In the genomic region with DNA sequence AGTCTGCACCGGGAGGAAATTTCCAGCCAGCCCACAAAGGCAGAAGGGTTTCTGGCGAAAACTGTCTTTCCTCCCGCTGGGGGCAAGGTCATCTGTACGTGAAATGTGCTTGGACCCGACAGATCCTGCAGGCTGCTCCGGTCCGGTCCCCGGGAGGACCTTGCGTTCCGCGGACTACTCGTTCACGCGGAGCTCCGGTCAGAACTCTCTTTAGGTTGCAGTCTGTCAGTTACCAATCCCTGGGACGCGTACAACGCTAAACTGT, we compare ENCODE assay signal across 8 mouse cellular contexts. TPM values are rescaled to one million over a fixed set of nuclear protein-coding genes. Genes with fewer than 3 reads are reported as not detected.
A peak's percentile ranks its signal among the peaks of the same experiment; 100 is the strongest.
DNase-seq lines count a peak whose midpoint lies in the region; ATAC-seq and TF ChIP-seq lines count a peak whose summit lies in the region.

No protein-coding gene starts in this region.

- no peak for TF ChIP-seq EP300 in heart, postnatal 0 days (IDR thresholded peaks at IDR 0.05; ENCODE audit: low read depth)

- no peaks in the 10 kb centered on the region for H3K9me3 ChIP-seq in heart, embryonic 12.5 days (replicated peaks)
- no peaks in the 10 kb centered on the region for H3K9me3 ChIP-seq in ES-E14 (ENCODE audit: control insufficient read depth, insufficient read depth, low read depth, low read length)
- no peaks in the 10 kb centered on the region for H3K9me3 ChIP-seq in heart, postnatal 0 days (replicated peaks; ENCODE audit: control insufficient read depth, low read length)
- no peaks in the 10 kb centered on the region for H3K9me3 ChIP-seq in liver, embryonic 16.5 days (replicated peaks; ENCODE audit: control insufficient read depth, low read length)

- H3K27ac ChIP-seq in heart, embryonic 12.5 days (ENCODE audit: poor library complexity, severe bottlenecking) = peak overlapping the region; percentile 99
- H3K27ac ChIP-seq in ES-E14 (ENCODE audit: insufficient read depth, low read depth, low read length, poor library complexity, severe bottlenecking) = no peak overlapping the region
- H3K27ac ChIP-seq in heart, postnatal 0 days (ENCODE audit: low read depth) = peak overlapping the region; percentile 98
- peak overlapping the region; percentile 90 for H3K27ac ChIP-seq in liver, embryonic 16.5 days (ENCODE audit: low read length)

- peak overlapping the region; percentile 88 for H3K4me2 ChIP-seq in heart, embryonic 12.5 days
- peak overlapping the region; percentile 96 for H3K4me2 ChIP-seq in heart, postnatal 0 days (ENCODE audit: low read depth, low read length)
- H3K4me2 ChIP-seq in liver, embryonic 16.5 days (ENCODE audit: low read depth, low read length) = peak overlapping the region; percentile 100

- no peak for DNase-seq in heart, adult 8-10 months (ENCODE audit: low spot score)
- no peak for DNase-seq in ES-E14 (ENCODE audit: low read depth, low spot score)
- DNase-seq in heart, postnatal 0 days (ENCODE audit: low spot score) = no peak
- DNase-seq in Muller cell, postnatal 12 days (ENCODE audit: inconsistent ontology term) = no peak
- no peak for DNase-seq in cerebellum, adult 11-12 months

- TF ChIP-seq CTCF in heart, postnatal 0 days (IDR thresholded peaks at IDR 0.05; ENCODE audit: low read depth) = no peak

- peak overlapping the region; percentile 97 for H3K9ac ChIP-seq in heart, embryonic 12.5 days
- H3K9ac ChIP-seq in ES-E14 (ENCODE audit: insufficient read depth, low read depth, low read length, poor library complexity, severe bottlenecking) = peak overlapping the region; percentile 66
- peak overlapping the region; percentile 88 for H3K9ac ChIP-seq in heart, postnatal 0 days (replicated peaks; ENCODE audit: low read depth, low read length)
- peak overlapping the region; percentile 75 for H3K9ac ChIP-seq in liver, embryonic 16.5 days (ENCODE audit: low read depth, low read length)

- H3K4me1 ChIP-seq in heart, embryonic 12.5 days (replicated peaks) = peaks cover 48% of the 10 kb centered on the region
- H3K4me1 ChIP-seq in ES-E14 (ENCODE audit: control insufficient read depth in 2 of 2, insufficient read depth in 2 of 2, low read length in 2 of 2, poor library complexity in 1 of 2) = peaks cover 4 to 37% of the 10 kb centered on the region in 2 experiments; a peak in 3 of 4 replicates
- H3K4me1 ChIP-seq in heart, postnatal 0 days (ENCODE audit: control insufficient read depth, insufficient read depth) = peaks cover 38% of the 10 kb centered on the region
- peaks cover 54% of the 10 kb centered on the region for H3K4me1 ChIP-seq in liver, embryonic 16.5 days (ENCODE audit: control insufficient read depth, low read depth, low read length)

- in situ Hi-C loops in ES-E14 (cut with MboI; ENCODE audit: low sequenced_read_pairs in 2 of 2, unreplicated experiment in 2 of 2) = no loop called here

- no peak for ATAC-seq in heart, embryonic 12.5 days (ENCODE audit: insufficient number of reproducible peaks, low FRiP score)
- ATAC-seq in heart, postnatal 0 days (ENCODE audit: insufficient read depth, low read depth) = no peak
- ATAC-seq in liver, embryonic 16.5 days (ENCODE audit: low read depth) = no peak
- no peak for ATAC-seq in activated CD4-positive, CD25-positive, alpha-beta regulatory T cell, adult 4 months

- peaks cover 44% of the 10 kb centered on the region for H3K36me3 ChIP-seq in heart, embryonic 12.5 days
- H3K36me3 ChIP-seq in ES-E14 (ENCODE audit: control insufficient read depth, insufficient read depth, low read length, poor library complexity, severe bottlenecking) = peaks cover 25% of the 10 kb centered on the region
- peaks cover 41% of the 10 kb centered on the region for H3K36me3 ChIP-seq in heart, postnatal 0 days (replicated peaks; ENCODE audit: control insufficient read depth, insufficient read depth, low read length)
- peaks cover 10% of the 10 kb centered on the region; the same call in 1 of the 2 replicates for H3K36me3 ChIP-seq in liver, embryonic 16.5 days (ENCODE audit: control insufficient read depth, insufficient read depth)

- WGBS in heart, embryonic 12.5 days = under 1% methylated on average over 18 of the region's 18 CpGs
- WGBS in heart, postnatal 0 days = 0% methylated on average over 18 of the region's 18 CpGs
- 0% methylated on average over 18 of the region's 18 CpGs for WGBS in liver, embryonic 16.5 days (ENCODE audit: insufficient replicate concordance)

- peak overlapping the region; percentile 84 for H3K4me3 ChIP-seq in heart, embryonic 12.5 days
- peak overlapping the region; percentile 74 to 94 for H3K4me3 ChIP-seq in ES-E14 (ENCODE audit: insufficient read depth in 1 of 2, low read depth in 1 of 2, low read length in 2 of 2, poor library complexity in 1 of 2, severe bottlenecking in 1 of 2)
- peak overlapping the region; percentile 89 for H3K4me3 ChIP-seq in heart, postnatal 0 days (ENCODE audit: low read depth, low read length)
- H3K4me3 ChIP-seq in liver, embryonic 16.5 days (ENCODE audit: low read depth, low read length) = peak overlapping the region; percentile 86

- no peaks in the 10 kb centered on the region for H3K27me3 ChIP-seq in heart, embryonic 12.5 days (replicated peaks)
- H3K27me3 ChIP-seq in heart, postnatal 0 days (ENCODE audit: control insufficient read depth, insufficient read depth, low read length) = no peaks in the 10 kb centered on the region
- H3K27me3 ChIP-seq in liver, embryonic 16.5 days (ENCODE audit: control insufficient read depth, insufficient read depth, low read depth, low read length) = no peaks in the 10 kb centered on the region

TF ChIP-seq in ES-E14, 5 proteins besides CTCF, POLR2A, EP300 and RAD21:
- TF ChIP-seq MAFK (IDR thresholded peaks at IDR 0.05; ENCODE audit: insufficient read depth, low read depth, low read length) (no peak), HCFC1 (IDR thresholded peaks at IDR 0.05; ENCODE audit: borderline replicate concordance, insufficient read depth, low read length) (no peak), ZC3H11A (IDR thresholded peaks at IDR 0.05; ENCODE audit: borderline replicate concordance, low read depth, low read length) (no peak), ZNF384 (IDR thresholded peaks at IDR 0.05; ENCODE audit: low read depth, low read length) (no peak), CHD2 (IDR thresholded peaks at IDR 0.05; ENCODE audit: low read depth, low read length) (no peak)

RNA-seq across cellular contexts. Expression of gene Kdm6b, which starts 3.5 kb away (rescaled TPM):
- 24.9 and 25.4 TPM in 2 replicates for polyA plus RNA-seq in heart, embryonic 12.5 days (2016; fragmentation: Nextera tagmentation; extraction: Ambion mirVana)
- 10 to 100 TPM; 19.1 to 26.2 (median 22.3) TPM for total RNA-seq in heart, adult 8-10 months (2022)
- total RNA-seq in ES-E14 (2012; rRNA removed) = 7.9 and 9.4 TPM in 2 replicates
- total RNA-seq in heart, postnatal 0 days (2014; rRNA removed; ENCODE audit: low replicate concordance) = 7.8 and 10.0 TPM in 2 replicates
- 23.0 and 23.6 TPM in 2 replicates for polyA plus RNA-seq in heart, postnatal 0 days (2015; fragmentation: Nextera tagmentation; extraction: Ambion mirVana)
- polyA plus RNA-seq in liver, embryonic 16.5 days (2015; fragmentation: Nextera tagmentation; extraction: Ambion mirVana) = 4.1 and 4.3 TPM in 2 replicates
- polyA plus RNA-seq in activated CD4-positive, CD25-positive, alpha-beta regulatory T cell, adult 4 months (2017; shearing (Covaris generic)) = 10 to 100 TPM; 23.6 to 28.3 TPM

RNA-seq across cellular contexts. Expression of gene Tmem88, which starts 11.9 kb away (rescaled TPM):
- 34.4 and 35.7 TPM in 2 replicates for polyA plus RNA-seq in heart, embryonic 12.5 days (2016; fragmentation: Nextera tagmentation; extraction: Ambion mirVana)
- 10 to 100 TPM; 13.2 to 24.7 (median 19.5) TPM for total RNA-seq in heart, adult 8-10 months (2022)
- 23.9 and 43.3 TPM in 2 replicates for total RNA-seq in ES-E14 (2012; rRNA removed)
- 32.4 and 33.0 TPM in 2 replicates for total RNA-seq in heart, postnatal 0 days (2014; rRNA removed; ENCODE audit: low replicate concordance)
- 59.7 and 62.5 TPM in 2 replicates for polyA plus RNA-seq in heart, postnatal 0 days (2015; fragmentation: Nextera tagmentation; extraction: Ambion mirVana)
- polyA plus RNA-seq in liver, embryonic 16.5 days (2015; fragmentation: Nextera tagmentation; extraction: Ambion mirVana) = 7.1 and 7.8 TPM in 2 replicates
- under 1 TPM; 0.22 to 0.51 TPM for polyA plus RNA-seq in activated CD4-positive, CD25-positive, alpha-beta regulatory T cell, adult 4 months (2017; shearing (Covaris generic))

RNA-seq across cellular contexts. Expression of gene Cyb5d1, which starts 14.5 kb away (rescaled TPM):
- 24.8 and 27.1 TPM in 2 replicates for polyA plus RNA-seq in heart, embryonic 12.5 days (2016; fragmentation: Nextera tagmentation; extraction: Ambion mirVana)
- 10 to 100 TPM; 33.3 to 39.8 (median 36.9) TPM for total RNA-seq in heart, adult 8-10 months (2022)
- 18.8 and 29.0 TPM in 2 replicates for total RNA-seq in ES-E14 (2012; rRNA removed)
- 14.2 and 17.6 TPM in 2 replicates for total RNA-seq in heart, postnatal 0 days (2014; rRNA removed; ENCODE audit: low replicate concordance)
- 16.7 and 18.6 TPM in 2 replicates for polyA plus RNA-seq in heart, postnatal 0 days (2015; fragmentation: Nextera tagmentation; extraction: Ambion mirVana)
- polyA plus RNA-seq in liver, embryonic 16.5 days (2015; fragmentation: Nextera tagmentation; extraction: Ambion mirVana) = 9.5 and 9.9 TPM in 2 replicates
- polyA plus RNA-seq in activated CD4-positive, CD25-positive, alpha-beta regulatory T cell, adult 4 months (2017; shearing (Covaris generic)) = 10 to 100 TPM in 1 of 2 experiments, 1 to 10 TPM in 1; 9.4 to 17.9 TPM

RNA-seq across cellular contexts. Expression of gene Naa38, which starts 14.7 kb away (rescaled TPM):
- 147 and 150 TPM in 2 replicates for polyA plus RNA-seq in heart, embryonic 12.5 days (2016; fragmentation: Nextera tagmentation; extraction: Ambion mirVana)
- 100 to 1,000 TPM; 109 to 140 (median 120) TPM for total RNA-seq in heart, adult 8-10 months (2022)
- 191 and 202 TPM in 2 replicates for total RNA-seq in ES-E14 (2012; rRNA removed)
- total RNA-seq in heart, postnatal 0 days (2014; rRNA removed; ENCODE audit: low replicate concordance) = 64.9 and 93.4 TPM in 2 replicates
- polyA plus RNA-seq in heart, postnatal 0 days (2015; fragmentation: Nextera tagmentation; extraction: Ambion mirVana) = 171 and 175 TPM in 2 replicates
- polyA plus RNA-seq in liver, embryonic 16.5 days (2015; fragmentation: Nextera tagmentation; extraction: Ambion mirVana) = 73.4 and 76.8 TPM in 2 replicates
- polyA plus RNA-seq in activated CD4-positive, CD25-positive, alpha-beta regulatory T cell, adult 4 months (2017; shearing (Covaris generic)) = 100 to 1,000 TPM; 146 TPM

RNA-seq across cellular contexts. Expression of gene Chd3, which starts 40.8 kb away (rescaled TPM):
- 19.2 and 23.5 TPM in 2 replicates for polyA plus RNA-seq in heart, embryonic 12.5 days (2016; fragmentation: Nextera tagmentation; extraction: Ambion mirVana)
- total RNA-seq in heart, adult 8-10 months (2022) = 10 to 100 TPM; 16.7 to 20.4 (median 18.3) TPM
- 21.6 and 27.0 TPM in 2 replicates for total RNA-seq in ES-E14 (2012; rRNA removed)
- total RNA-seq in heart, postnatal 0 days (2014; rRNA removed; ENCODE audit: low replicate concordance) = 23.6 and 23.8 TPM in 2 replicates
- polyA plus RNA-seq in heart, postnatal 0 days (2015; fragmentation: Nextera tagmentation; extraction: Ambion mirVana) = 10.3 and 12.4 TPM in 2 replicates
- 5.0 and 5.7 TPM in 2 replicates for polyA plus RNA-seq in liver, embryonic 16.5 days (2015; fragmentation: Nextera tagmentation; extraction: Ambion mirVana)
- polyA plus RNA-seq in activated CD4-positive, CD25-positive, alpha-beta regulatory T cell, adult 4 months (2017; shearing (Covaris generic)) = 10 to 100 TPM; 58.7 to 62.7 TPM
